Mouse (Mus musculus): ENCODE measurements around the gene Slit3.

DNA sequence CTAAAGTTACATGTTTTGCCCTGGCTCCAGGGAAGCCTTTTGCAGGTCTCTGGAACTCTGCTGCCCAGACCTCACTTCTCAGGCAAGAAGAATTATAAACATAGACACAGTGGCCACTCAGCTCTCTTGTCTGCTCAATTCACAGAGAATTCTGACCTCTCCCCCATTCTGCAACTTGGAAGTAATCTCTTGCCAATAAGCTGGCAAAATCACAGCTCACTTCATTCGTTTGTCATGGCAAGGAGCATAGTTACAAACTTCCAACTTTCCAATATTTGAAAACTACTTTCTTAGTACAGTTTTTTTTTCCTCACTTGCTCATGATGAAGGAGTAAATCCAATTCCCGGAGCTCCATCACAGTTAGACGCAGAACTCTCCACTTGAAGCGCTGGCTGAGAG, 11.2 kb upstream of the Slit3 start:
- TF ChIP-seq CTCF (IDR thresholded peaks at IDR 0.05; ENCODE audit: extremely low read depth, insufficient read length, insufficient replicate concordance, low read depth, low read length) = no peak
- TF ChIP-seq POLR2A (IDR thresholded peaks at IDR 0.05; ENCODE audit: low read depth, low read length) = no peak
